Mouse (Mus musculus): ENCODE data around the gene Slc9b1.

The Slc9b1 gene

GRCm38 (mm10) chr3:135438913-135439531, 91.2 kb downstream of the Slc9b1 start:
- peak; percentile 91 to 93 for DNase-seq

GRCm38 (mm10) chr3:135439651-135440050, 91.8 kb downstream of the Slc9b1 start:
- no peak for DNase-seq

- DNase-seq, result peak; percentile 52 to 61
Observed at GRCm38 (mm10) chr3:135440221-135440620, 92.4 kb downstream of the Slc9b1 start.

- no peak for DNase-seq
Observed at GRCm38 (mm10) chr3:135440621-135441020, 92.8 kb downstream of the Slc9b1 start.

- no peak for DNase-seq
Observed at GRCm38 (mm10) chr3:135444930-135445329, 97.1 kb downstream of the Slc9b1 start.
